8 mouse cellular contexts compared by ENCODE assay signal in genomic region chr6:39562166-39563015, GRCm38 (mm10). TPM values are rescaled to one million over a fixed set of nuclear protein-coding genes. Genes with fewer than 3 reads are reported as not detected.
DNase-seq lines count a peak whose midpoint lies in the region; ATAC-seq lines count a peak whose summit lies in the region.

No protein-coding gene starts in this region.

- peak overlapping the region; percentile 50 for H3K4me2 ChIP-seq in hindbrain, embryonic 16.5 days (ENCODE audit: low read length)

- H3K27me3 ChIP-seq in hindbrain, embryonic 16.5 days (replicated peaks; ENCODE audit: control insufficient read depth, insufficient read depth, low read length), result no peaks in the 10 kb centered on the region

- no peak overlapping the region for H3K9ac ChIP-seq in hindbrain, embryonic 16.5 days (ENCODE audit: low read depth, low read length)

- peak; percentile 54 to 80 for DNase-seq in cerebellum, postnatal 4 days (ENCODE audit: low spot score in 2 of 2)
- peak; percentile 89 for DNase-seq in gastrocnemius, adult 18-20 months (ENCODE audit: low spot score)
- peak; percentile 89 for DNase-seq in left cerebral cortex, adult 11 months (ENCODE audit: low spot score)
- DNase-seq in lung, postnatal 25 days (ENCODE audit: low spot score), result peak; percentile 87
- DNase-seq in retina, postnatal 1 day, result peak; percentile 93
- DNase-seq in urinary bladder, postnatal 36 days (ENCODE audit: low spot score in 2 of 2), result peak; percentile 68 to 79

- no peaks in the 10 kb centered on the region for H3K9me3 ChIP-seq in hindbrain, embryonic 16.5 days (ENCODE audit: control insufficient read depth, low read length)

- H3K4me1 ChIP-seq in hindbrain, embryonic 16.5 days (ENCODE audit: control insufficient read depth, insufficient read depth, low read depth, low read length), result peaks cover 21% of the 10 kb centered on the region

- no peaks in the 10 kb centered on the region for H3K36me3 ChIP-seq in hindbrain, embryonic 16.5 days (ENCODE audit: control insufficient read depth, insufficient read depth, low read length)

- H3K27ac ChIP-seq in hindbrain, embryonic 16.5 days (ENCODE audit: low read depth, low read length), result no peak overlapping the region

- peak; percentile 91 for ATAC-seq in activated CD4-positive, CD25-positive, alpha-beta regulatory T cell, adult 4 months
- peak; percentile 57 for ATAC-seq in hindbrain, embryonic 16.5 days

- 19% methylated on average over 23 of the region's 23 CpGs for WGBS in hindbrain, embryonic 16.5 days

- H3K4me3 ChIP-seq in hindbrain, embryonic 16.5 days (ENCODE audit: low read length), result peak overlapping the region; percentile 17; the same call in 1 of the 2 replicates

RNA-seq across cellular contexts. Expression of gene Dennd2a, which starts 4.7 kb away (rescaled TPM):
- polyA plus RNA-seq in activated CD4-positive, CD25-positive, alpha-beta regulatory T cell, adult 4 months (2017; shearing (Covaris generic)), result 1 to 10 TPM in 1 of 2 experiments, not detected in 1; 1.3 TPM
- 1 to 10 TPM; 2.8 to 3.1 TPM for total RNA-seq in gastrocnemius, adult 18-20 months (2021)
- 12.8 and 17.6 TPM in 2 replicates for polyA plus RNA-seq in hindbrain, embryonic 16.5 days (2015; fragmentation: Nextera tagmentation; extraction: Ambion mirVana)

RNA-seq across cellular contexts. Expression of gene Adck2, which starts 11.3 kb away (rescaled TPM):
- 10 to 100 TPM; 21.6 to 27.7 TPM for polyA plus RNA-seq in activated CD4-positive, CD25-positive, alpha-beta regulatory T cell, adult 4 months (2017; shearing (Covaris generic))
- 1 to 10 TPM; 4.3 to 4.9 TPM for total RNA-seq in gastrocnemius, adult 18-20 months (2021)
- polyA plus RNA-seq in hindbrain, embryonic 16.5 days (2015; fragmentation: Nextera tagmentation; extraction: Ambion mirVana), result 42.6 and 47.9 TPM in 2 replicates

RNA-seq across cellular contexts. Expression of gene Gm42420, which starts 23.2 kb away (rescaled TPM):
- 1 to 10 TPM in 1 of 2 experiments, not detected in 1; 2.4 TPM for polyA plus RNA-seq in activated CD4-positive, CD25-positive, alpha-beta regulatory T cell, adult 4 months (2017; shearing (Covaris generic))
- 1 to 10 TPM in 1 of 2 experiments, not detected in 1; 1.3 TPM for total RNA-seq in gastrocnemius, adult 18-20 months (2021)
- polyA plus RNA-seq in hindbrain, embryonic 16.5 days (2015; fragmentation: Nextera tagmentation; extraction: Ambion mirVana), result 1.6 and 1.9 TPM in 2 replicates

RNA-seq across cellular contexts. Expression of gene Ndufb2, which starts 30.0 kb away (rescaled TPM):
- polyA plus RNA-seq in activated CD4-positive, CD25-positive, alpha-beta regulatory T cell, adult 4 months (2017; shearing (Covaris generic)), result 10 to 100 TPM; 91.9 to 92.5 TPM
- total RNA-seq in gastrocnemius, adult 18-20 months (2021), result 100 to 1,000 TPM; 383 to 422 TPM
- 482 and 563 TPM in 2 replicates for polyA plus RNA-seq in hindbrain, embryonic 16.5 days (2015; fragmentation: Nextera tagmentation; extraction: Ambion mirVana)
